Mouse (Mus musculus): ENCODE results near the gene Adcy1.

GRCm38 (mm10) chr11:7067263-7067662 is 4.0 kb downstream of the Adcy1 start:
- no peak for TF ChIP-seq CTCF (conservative IDR thresholded peaks at IDR 0.05; ENCODE audit: low read length)
- no peak for TF ChIP-seq NANOG (IDR thresholded peaks at IDR 0.05; ENCODE audit: borderline replicate concordance, low read length)

Data from E14TG2a.4 (cell line).